Mouse (Mus musculus): ENCODE measurements around the gene Kpna7. TPM values are rescaled to one million over a fixed set of nuclear protein-coding genes. Genes with fewer than 3 reads are reported as not detected.

The Kpna7 gene
- polyA plus RNA-seq, 1 experiment from 2014 or later = not detected

DNA sequence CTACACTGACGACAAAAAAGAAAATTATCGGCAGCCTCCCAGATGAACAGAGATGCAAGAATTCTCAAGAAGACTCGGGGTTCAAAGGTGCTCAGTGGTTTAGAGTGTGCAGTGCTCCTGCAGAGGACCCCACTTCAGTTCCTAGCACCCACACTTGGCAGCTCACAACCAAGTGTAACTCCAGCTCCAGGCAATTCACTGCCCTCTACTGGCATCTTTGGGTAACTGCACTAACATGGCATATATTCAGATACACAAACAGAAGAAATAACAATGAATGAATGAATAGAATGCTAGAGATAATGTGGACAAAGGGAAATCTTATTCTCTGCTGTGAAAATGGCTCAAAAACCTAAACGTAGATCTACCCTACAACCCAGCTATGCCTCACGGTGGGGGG lies 99.0 kb downstream of the Kpna7 start:
- H3K27ac ChIP-seq (ENCODE audit: low read length) = no peak overlapping the region
- WGBS = 94% methylated on average over 5 of the region's 5 CpGs
- no peak overlapping the region for H3K4me2 ChIP-seq (replicated peaks; ENCODE audit: low read depth, low read length)
- H3K36me3 ChIP-seq (ENCODE audit: control insufficient read depth, insufficient read depth, low read length) = no peaks in the 10 kb centered on the region
- ATAC-seq (ENCODE audit: insufficient number of reproducible peaks, insufficient read depth, low FRiP score, low read depth) = no peak
- H3K4me1 ChIP-seq (ENCODE audit: control insufficient read depth, insufficient read depth, low read length) = no peaks in the 10 kb centered on the region
- no peak overlapping the region for H3K9ac ChIP-seq (replicated peaks; ENCODE audit: low read depth, low read length)
- no peaks in the 10 kb centered on the region for H3K27me3 ChIP-seq (ENCODE audit: control insufficient read depth, insufficient read depth, low read length)
- no peak overlapping the region for H3K4me3 ChIP-seq (ENCODE audit: low read depth, low read length)
- H3K9me3 ChIP-seq (ENCODE audit: control insufficient read depth, low read depth, low read length) = no peaks in the 10 kb centered on the region

DNA sequence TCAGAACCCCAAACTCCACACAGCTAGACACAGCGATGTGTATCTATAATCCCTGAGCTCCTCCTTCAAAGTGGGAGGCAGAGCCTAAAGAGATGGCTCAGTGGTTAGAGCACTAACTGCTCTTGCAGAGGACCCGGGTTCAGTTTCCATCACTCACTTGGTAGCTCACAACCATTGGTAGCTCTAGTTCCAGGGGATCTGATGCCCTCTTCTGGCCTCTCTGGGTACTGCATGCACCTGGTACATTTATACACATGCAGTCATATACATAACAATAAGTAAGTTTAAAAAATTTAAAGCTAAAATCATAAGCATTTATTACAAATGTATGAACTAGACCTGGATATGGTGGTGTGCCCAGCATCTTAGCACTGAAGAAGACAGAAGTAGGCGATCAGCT lies 100.6 kb downstream of the Kpna7 start:
- Histone ChIP-seq H3K9ac (replicated peaks; ENCODE audit: low read depth, low read length) (no peak overlapping the region), H3K27me3 (ENCODE audit: control insufficient read depth, insufficient read depth, low read length) (no peaks in the 10 kb centered on the region), H3K4me2 (replicated peaks; ENCODE audit: low read depth, low read length) (no peak overlapping the region), H3K27ac (ENCODE audit: low read length) (no peak overlapping the region), H3K4me1 (ENCODE audit: control insufficient read depth, insufficient read depth, low read length) (no peaks in the 10 kb centered on the region), H3K36me3 (ENCODE audit: control insufficient read depth, insufficient read depth, low read length) (no peaks in the 10 kb centered on the region), H3K9me3 (ENCODE audit: control insufficient read depth, low read depth, low read length) (no peaks in the 10 kb centered on the region), H3K4me3 (ENCODE audit: low read depth, low read length) (no peak overlapping the region)
- no peak for ATAC-seq (ENCODE audit: insufficient number of reproducible peaks, insufficient read depth, low FRiP score, low read depth)
- 94% methylated on average over 3 of the region's 3 CpGs for WGBS

DNA sequence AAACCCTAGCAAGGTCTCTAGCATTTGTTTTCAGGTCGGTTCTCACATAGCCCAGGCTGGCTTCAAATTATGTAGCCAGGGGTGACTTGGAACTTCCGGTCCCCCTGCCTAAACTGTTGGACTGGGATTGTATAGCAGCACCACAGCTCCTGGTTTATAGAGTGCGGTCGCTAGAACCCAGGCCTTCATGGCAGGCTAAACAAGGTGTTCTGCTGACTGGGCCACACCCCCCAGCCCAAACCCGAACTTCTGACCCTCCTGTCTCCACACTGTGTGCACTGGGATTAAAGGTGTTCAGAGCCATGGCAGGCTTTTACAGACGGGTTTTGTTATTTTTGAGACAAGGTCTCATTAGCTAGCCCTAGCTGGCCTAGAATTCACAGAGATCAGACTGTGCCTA lies 104.7 kb downstream of the Kpna7 start:
- H3K9me3 ChIP-seq (ENCODE audit: control insufficient read depth, low read depth, low read length) = no peaks in the 10 kb centered on the region
- 74% methylated on average over 6 of the region's 6 CpGs for WGBS
- H3K27ac ChIP-seq (ENCODE audit: low read length) = peak overlapping the region; percentile 49; the same call in 1 of the 2 replicates
- no peaks in the 10 kb centered on the region for H3K4me1 ChIP-seq (ENCODE audit: control insufficient read depth, insufficient read depth, low read length)
- H3K9ac ChIP-seq (replicated peaks; ENCODE audit: low read depth, low read length) = no peak overlapping the region
- no peaks in the 10 kb centered on the region for H3K27me3 ChIP-seq (ENCODE audit: control insufficient read depth, insufficient read depth, low read length)
- H3K36me3 ChIP-seq (ENCODE audit: control insufficient read depth, insufficient read depth, low read length) = no peaks in the 10 kb centered on the region
- H3K4me2 ChIP-seq (replicated peaks; ENCODE audit: low read depth, low read length) = no peak overlapping the region
- H3K4me3 ChIP-seq (ENCODE audit: low read depth, low read length) = no peak overlapping the region
- no peak for ATAC-seq (ENCODE audit: insufficient number of reproducible peaks, insufficient read depth, low FRiP score, low read depth)

DNA sequence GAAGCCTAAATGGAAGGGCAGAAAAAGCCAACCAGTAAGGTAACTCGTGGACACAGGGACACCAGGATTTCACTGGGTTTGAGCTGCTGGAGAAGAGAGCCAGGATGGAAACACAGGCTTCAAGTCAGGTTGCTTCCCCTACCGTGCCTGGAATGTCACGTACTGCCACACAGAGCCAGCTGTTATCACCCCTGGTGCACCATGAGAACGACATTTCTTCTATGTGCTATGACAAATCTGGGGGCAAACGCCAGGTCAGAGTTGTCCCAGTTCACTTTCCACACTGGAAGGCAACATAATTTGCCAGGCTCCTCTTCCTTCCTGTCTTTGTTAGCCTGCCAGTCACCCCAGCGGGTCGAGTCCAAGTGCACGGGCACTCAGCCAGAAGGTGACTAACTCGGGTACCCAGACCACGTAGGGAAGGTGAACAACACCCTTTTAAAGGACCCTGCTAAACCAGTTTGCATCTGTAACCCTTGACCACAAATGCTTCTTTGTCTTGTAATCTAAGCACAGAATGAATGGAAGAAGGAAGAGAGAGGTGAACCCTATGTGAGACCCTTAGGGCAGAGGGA lies 105.2 kb downstream of the Kpna7 start:
- Histone ChIP-seq H3K27me3 (ENCODE audit: control insufficient read depth, insufficient read depth, low read length) (no peaks in the 10 kb centered on the region), H3K36me3 (ENCODE audit: control insufficient read depth, insufficient read depth, low read length) (no peaks in the 10 kb centered on the region), H3K4me2 (replicated peaks; ENCODE audit: low read depth, low read length) (no peak overlapping the region), H3K4me1 (ENCODE audit: control insufficient read depth, insufficient read depth, low read length) (no peaks in the 10 kb centered on the region), H3K9me3 (ENCODE audit: control insufficient read depth, low read depth, low read length) (no peaks in the 10 kb centered on the region), H3K27ac (ENCODE audit: low read length) (peak overlapping the region; percentile 49; the same call in 1 of the 2 replicates), H3K4me3 (ENCODE audit: low read depth, low read length) (no peak overlapping the region), H3K9ac (replicated peaks; ENCODE audit: low read depth, low read length) (no peak overlapping the region)
- peak; percentile 81 for ATAC-seq (ENCODE audit: insufficient number of reproducible peaks, insufficient read depth, low FRiP score, low read depth)
- WGBS = 53% methylated on average over 10 of the region's 10 CpGs

DNA sequence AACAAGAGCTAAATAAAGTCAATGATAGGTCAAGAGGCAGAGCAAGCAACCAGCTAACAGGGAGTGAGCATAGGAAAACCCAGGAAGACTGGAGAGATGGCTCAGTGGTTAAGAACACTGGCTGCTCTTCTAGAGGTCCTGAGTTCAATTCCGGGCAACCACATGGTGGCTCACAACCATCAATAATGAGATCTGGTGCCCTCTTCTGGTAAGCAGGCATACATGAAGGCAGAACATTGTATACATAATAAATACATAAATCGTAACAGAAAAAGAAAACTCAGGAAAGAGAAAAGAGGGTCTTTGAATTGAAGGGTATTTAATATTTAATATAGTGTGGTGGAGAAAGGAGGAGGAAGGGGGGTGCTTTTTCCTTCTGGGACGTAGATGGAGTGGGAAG lies 112.6 kb downstream of the Kpna7 start:
- WGBS = 88% methylated on average over 3 of the region's 3 CpGs
- no peaks in the 10 kb centered on the region for H3K9me3 ChIP-seq (ENCODE audit: control insufficient read depth, low read depth, low read length)
- no peak overlapping the region for H3K9ac ChIP-seq (replicated peaks; ENCODE audit: low read depth, low read length)
- no peak overlapping the region for H3K4me2 ChIP-seq (replicated peaks; ENCODE audit: low read depth, low read length)
- no peak overlapping the region for H3K27ac ChIP-seq (ENCODE audit: low read length)
- H3K36me3 ChIP-seq (ENCODE audit: control insufficient read depth, insufficient read depth, low read length) = no peaks in the 10 kb centered on the region
- H3K4me3 ChIP-seq (ENCODE audit: low read depth, low read length) = no peak overlapping the region
- no peak for ATAC-seq (ENCODE audit: insufficient number of reproducible peaks, insufficient read depth, low FRiP score, low read depth)
- no peaks in the 10 kb centered on the region for H3K4me1 ChIP-seq (ENCODE audit: control insufficient read depth, insufficient read depth, low read length)
- H3K27me3 ChIP-seq (ENCODE audit: control insufficient read depth, insufficient read depth, low read length) = no peaks in the 10 kb centered on the region

DNA sequence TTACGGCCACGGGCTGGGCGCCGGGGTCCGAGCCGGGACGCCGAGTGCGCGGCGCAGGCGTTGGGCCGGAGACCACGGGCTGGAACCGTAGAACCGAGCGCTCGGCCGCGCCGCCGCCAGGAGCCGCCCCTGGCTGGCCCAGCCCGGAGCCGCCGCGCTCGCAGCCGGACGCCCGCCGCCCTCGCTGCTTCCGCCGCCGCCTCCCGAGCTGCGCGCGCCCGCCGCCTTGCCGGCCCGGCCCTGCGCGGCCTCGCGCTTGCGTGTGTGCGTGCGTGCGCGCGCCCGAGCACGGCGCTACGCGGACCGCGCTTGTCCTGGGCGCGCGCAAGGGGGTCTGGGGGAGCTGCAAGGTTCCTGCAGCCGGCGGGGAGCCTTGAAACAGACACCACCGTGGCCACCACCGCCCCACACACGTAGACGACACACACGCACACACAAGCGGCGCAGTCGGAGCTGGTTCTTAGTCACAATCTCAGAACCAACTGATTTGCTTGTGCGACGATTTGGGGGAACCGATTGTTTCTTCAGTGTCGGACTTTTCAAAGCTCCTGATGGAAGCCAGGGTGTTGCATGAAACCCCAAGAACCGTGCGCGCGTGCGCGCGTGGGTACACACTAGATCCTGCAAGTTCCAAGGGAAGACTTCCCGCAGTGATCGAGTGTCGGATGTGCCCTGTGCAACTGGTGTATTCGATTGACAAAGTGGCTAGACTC lies 118.0 kb downstream of the Kpna7 start, which contains the start of gene Smurf1:
TSS of gene Smurf1 (minus strand) at position 209 of the 713 bp plus-strand sequence.
- under 1% methylated on average over 70 of the region's 89 CpGs for WGBS
- Histone ChIP-seq H3K27me3 (ENCODE audit: control insufficient read depth, insufficient read depth, low read length) (no peaks in the 10 kb centered on the region), H3K9me3 (ENCODE audit: control insufficient read depth, low read depth, low read length) (no peaks in the 10 kb centered on the region), H3K4me1 (ENCODE audit: control insufficient read depth, insufficient read depth, low read length) (peaks cover 20% of the 10 kb centered on the region; the same call in 1 of the 2 replicates), H3K36me3 (ENCODE audit: control insufficient read depth, insufficient read depth, low read length) (no peaks in the 10 kb centered on the region), H3K4me2 (replicated peaks; ENCODE audit: low read depth, low read length) (peak within 1 kb of the TSS; percentile 73), H3K27ac (ENCODE audit: low read length) (peak within 1 kb of the TSS; percentile 92), H3K9ac (replicated peaks; ENCODE audit: low read depth, low read length) (peak within 1 kb of the TSS; percentile 85), H3K4me3 (ENCODE audit: low read depth, low read length) (peak within 1 kb of the TSS; percentile 77)
- ATAC-seq (ENCODE audit: insufficient number of reproducible peaks, insufficient read depth, low FRiP score, low read depth) = peak; percentile 66

DNA sequence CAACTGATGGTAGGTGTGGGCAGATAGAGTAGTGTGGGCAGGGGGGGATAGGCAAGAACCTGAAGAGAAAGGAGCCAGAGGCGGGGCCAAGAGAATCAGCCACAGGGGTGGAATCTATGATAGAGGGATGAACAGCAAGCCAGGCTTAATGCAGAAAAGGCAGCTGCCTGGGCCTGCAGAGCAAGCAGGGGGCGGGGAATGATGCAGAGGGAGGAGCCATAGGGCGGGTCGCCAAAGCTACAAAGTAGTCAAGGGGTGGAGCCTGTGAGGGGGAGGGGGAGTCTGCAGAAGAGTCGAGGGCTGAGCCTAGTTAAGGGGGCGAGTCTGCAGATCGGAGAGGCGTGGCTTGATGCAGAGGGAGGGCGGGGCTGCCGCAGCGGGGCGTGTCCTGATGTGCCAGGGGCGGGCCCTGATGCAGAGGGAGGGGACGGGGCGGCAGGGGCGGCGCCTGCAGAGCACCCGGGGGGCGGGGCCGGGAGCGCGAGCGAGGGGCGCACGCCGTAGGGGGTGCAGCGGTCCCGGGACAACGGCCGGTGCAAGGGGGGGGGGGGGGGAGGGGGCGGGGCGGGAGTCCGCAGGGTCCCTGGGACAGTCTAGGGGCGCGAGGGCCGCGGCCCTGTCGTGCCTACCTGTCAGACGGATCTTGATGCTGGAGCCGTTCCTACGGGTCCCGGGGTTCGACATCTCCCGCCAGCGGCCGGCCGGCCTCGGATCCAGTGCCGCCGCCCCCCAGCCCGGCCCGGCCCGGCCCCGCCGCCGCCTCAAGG lies 118.8 kb downstream of the Kpna7 start:
- Histone ChIP-seq H3K9ac (replicated peaks; ENCODE audit: low read depth, low read length) (peak overlapping the region; percentile 85), H3K9me3 (ENCODE audit: control insufficient read depth, low read depth, low read length) (no peaks in the 10 kb centered on the region), H3K27ac (ENCODE audit: low read length) (peak overlapping the region; percentile 92), H3K27me3 (ENCODE audit: control insufficient read depth, insufficient read depth, low read length) (no peaks in the 10 kb centered on the region), H3K4me1 (ENCODE audit: control insufficient read depth, insufficient read depth, low read length) (peaks cover 20% of the 10 kb centered on the region), H3K4me3 (ENCODE audit: low read depth, low read length) (peak overlapping the region; percentile 77), H3K4me2 (replicated peaks; ENCODE audit: low read depth, low read length) (peak overlapping the region; percentile 73), H3K36me3 (ENCODE audit: control insufficient read depth, insufficient read depth, low read length) (no peaks in the 10 kb centered on the region)
- peak; percentile 79 for ATAC-seq (ENCODE audit: insufficient number of reproducible peaks, insufficient read depth, low FRiP score, low read depth)
- 1% methylated on average over 29 of the region's 56 CpGs for WGBS

DNA sequence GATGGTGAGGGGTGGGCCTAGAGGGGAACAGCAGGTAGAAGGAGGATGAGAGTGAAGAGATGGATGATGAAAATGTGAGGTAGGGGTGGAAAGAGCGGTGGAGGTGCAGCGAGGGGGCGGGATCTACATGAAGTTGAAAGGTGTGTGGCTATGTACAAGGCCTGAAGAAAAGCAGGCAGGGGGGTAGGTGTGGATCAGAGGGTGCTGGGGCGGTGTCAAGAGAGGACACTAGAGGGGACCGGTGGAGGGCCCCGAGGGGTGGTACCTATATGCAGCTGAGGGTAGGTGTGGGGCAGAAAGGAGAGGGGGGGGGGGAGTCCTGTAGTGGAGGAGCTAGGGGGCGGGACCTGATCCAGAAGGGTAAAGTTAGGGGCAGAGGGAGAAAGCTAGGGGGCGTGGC lies 119.4 kb downstream of the Kpna7 start:
- Histone ChIP-seq H3K4me2 (replicated peaks; ENCODE audit: low read depth, low read length) (peak overlapping the region; percentile 73), H3K4me3 (ENCODE audit: low read depth, low read length) (peak overlapping the region; percentile 77), H3K9ac (replicated peaks; ENCODE audit: low read depth, low read length) (no peak overlapping the region), H3K27me3 (ENCODE audit: control insufficient read depth, insufficient read depth, low read length) (no peaks in the 10 kb centered on the region), H3K9me3 (ENCODE audit: control insufficient read depth, low read depth, low read length) (no peaks in the 10 kb centered on the region), H3K4me1 (ENCODE audit: control insufficient read depth, insufficient read depth, low read length) (peaks cover 25% of the 10 kb centered on the region), H3K27ac (ENCODE audit: low read length) (peak overlapping the region; percentile 92), H3K36me3 (ENCODE audit: control insufficient read depth, insufficient read depth, low read length) (no peaks in the 10 kb centered on the region)
- peak; percentile 44 for ATAC-seq (ENCODE audit: insufficient number of reproducible peaks, insufficient read depth, low FRiP score, low read depth)
- WGBS = 16% methylated on average over 8 of the region's 8 CpGs

Data from stomach, embryonic 14.5 days (tissue).